Mouse (Mus musculus): ENCODE measurements around the gene Scaf1. TPM values are rescaled to one million over a fixed set of nuclear protein-coding genes. Genes with fewer than 3 reads are reported as not detected.

The Scaf1 gene
- polyA plus RNA-seq (2014; fragmentation: Nextera tagmentation; extraction: Ambion mirVana): 45.3 and 49.4 TPM in 2 replicates

DNA sequence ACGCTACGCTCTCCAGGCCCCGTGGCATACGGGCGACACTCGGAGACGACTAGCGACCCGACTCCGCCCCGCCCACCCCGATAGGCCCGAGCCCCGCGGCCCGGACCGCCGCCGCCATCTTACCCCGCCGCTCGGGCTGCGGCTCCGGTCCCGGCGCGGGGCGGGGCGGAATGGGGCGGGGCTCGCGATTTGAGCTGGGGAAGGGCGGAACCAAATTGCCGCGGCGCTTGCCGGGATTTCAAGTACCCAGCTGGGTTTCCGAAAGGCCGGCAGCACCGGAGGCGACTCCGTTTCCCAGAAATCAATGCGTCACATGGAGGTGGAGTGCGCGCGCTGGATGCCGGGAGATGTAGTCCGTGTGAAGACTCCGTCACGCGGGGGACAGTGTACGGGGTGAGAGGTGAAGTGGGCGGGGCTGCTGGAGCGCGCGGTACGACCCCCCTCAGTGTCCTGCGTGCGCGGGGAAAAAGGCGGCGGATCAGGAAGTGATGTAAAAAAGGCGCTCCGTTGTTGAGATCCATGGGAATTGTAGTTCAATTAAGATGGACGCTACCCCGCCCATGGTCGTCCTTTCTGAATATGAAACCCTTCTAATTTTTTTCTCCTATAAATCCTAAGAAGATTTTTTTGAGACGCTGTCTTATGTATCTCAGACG lies at the start of gene Scaf1:
Gene Scaf1, minus strand, starts transcription at position 407 of the 656 bp plus-strand sequence.
- Histone ChIP-seq H3K4me3 (ENCODE audit: low read depth, low read length) (peak within 1 kb of the TSS; percentile 99), H3K9ac (ENCODE audit: low read length) (peak within 1 kb of the TSS; percentile 96), H3K27ac (ENCODE audit: low read depth) (peak within 1 kb of the TSS; percentile 95), H3K4me1 (replicated peaks; ENCODE audit: control insufficient read depth, insufficient read depth, low read length) (peaks cover 18% of the 10 kb centered on the region), H3K9me3 (ENCODE audit: control insufficient read depth, low read length) (no peaks in the 10 kb centered on the region), H3K36me3 (ENCODE audit: control insufficient read depth, insufficient read depth, low read length) (peaks cover 30% of the 10 kb centered on the region), H3K4me2 (ENCODE audit: low read length) (peak within 1 kb of the TSS; percentile 64), H3K27me3 (replicated peaks; ENCODE audit: control insufficient read depth, insufficient read depth, low read length) (no peaks in the 10 kb centered on the region)
- peak; percentile 81 for ATAC-seq (replicated peaks; ENCODE audit: low FRiP score, low TSS enrichment, low read depth)
- WGBS: under 1% methylated on average over 69 of the region's 69 CpGs
- DNase-seq (ENCODE audit: low spot score): peak; percentile 98

DNA sequence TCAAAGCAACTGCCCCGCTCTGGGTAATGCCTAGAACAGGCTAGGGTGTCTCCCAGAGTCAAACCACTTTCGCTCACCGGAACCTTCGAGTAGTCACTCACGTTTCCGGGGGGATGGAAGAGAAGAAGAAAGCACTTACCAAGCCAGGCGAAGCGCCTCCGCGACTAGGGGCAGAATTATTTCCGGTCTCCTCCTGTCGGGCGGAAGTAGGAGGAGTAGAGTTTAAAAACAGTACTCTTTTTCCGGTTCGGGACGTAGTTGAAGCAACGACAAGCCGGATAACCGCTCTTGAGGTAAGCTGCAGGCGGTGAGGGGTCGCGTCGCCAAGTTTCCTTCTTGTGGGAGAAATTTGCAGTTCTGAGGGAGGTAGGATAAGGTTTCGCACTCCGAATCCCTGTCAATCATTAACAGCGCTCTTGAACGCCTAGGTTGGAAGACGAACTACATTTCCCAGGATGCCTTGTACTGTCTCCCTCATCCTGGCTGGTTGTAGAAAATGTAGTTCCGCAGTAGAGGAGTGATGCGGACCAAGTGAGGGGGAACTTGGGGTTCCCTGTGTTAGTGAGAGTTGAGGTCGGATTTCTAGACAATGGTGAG lies 46.2 kb upstream of the Scaf1 start, which contains the start of the genes Nosip and Prrg2:
Gene Nosip, plus strand, starts transcription at position 191 of the 597 bp plus-strand sequence.
Gene Prrg2, minus strand, starts transcription at position 439 of the 597 bp plus-strand sequence.
- Histone ChIP-seq H3K27me3 (replicated peaks; ENCODE audit: control insufficient read depth, insufficient read depth, low read length) (no peaks in the 10 kb centered on the region), H3K36me3 (ENCODE audit: control insufficient read depth, insufficient read depth, low read length) (no peaks in the 10 kb centered on the region), H3K4me2 (ENCODE audit: low read length) (peak within 1 kb of the TSS; percentile 48), H3K4me1 (replicated peaks; ENCODE audit: control insufficient read depth, insufficient read depth, low read length) (peaks cover 25% of the 10 kb centered on the region), H3K4me3 (ENCODE audit: low read depth, low read length) (peak within 1 kb of the TSS; percentile 82), H3K9me3 (ENCODE audit: control insufficient read depth, low read length) (no peaks in the 10 kb centered on the region), H3K9ac (ENCODE audit: low read length) (peak within 1 kb of the TSS; percentile 70), H3K27ac (ENCODE audit: low read depth) (peak within 1 kb of the TSS; percentile 86)
- WGBS: under 1% methylated on average over 31 of the region's 31 CpGs
- ATAC-seq (replicated peaks; ENCODE audit: low FRiP score, low TSS enrichment, low read depth) (peak; percentile 87), DNase-seq (ENCODE audit: low spot score) (peak; percentile 98)

DNA sequence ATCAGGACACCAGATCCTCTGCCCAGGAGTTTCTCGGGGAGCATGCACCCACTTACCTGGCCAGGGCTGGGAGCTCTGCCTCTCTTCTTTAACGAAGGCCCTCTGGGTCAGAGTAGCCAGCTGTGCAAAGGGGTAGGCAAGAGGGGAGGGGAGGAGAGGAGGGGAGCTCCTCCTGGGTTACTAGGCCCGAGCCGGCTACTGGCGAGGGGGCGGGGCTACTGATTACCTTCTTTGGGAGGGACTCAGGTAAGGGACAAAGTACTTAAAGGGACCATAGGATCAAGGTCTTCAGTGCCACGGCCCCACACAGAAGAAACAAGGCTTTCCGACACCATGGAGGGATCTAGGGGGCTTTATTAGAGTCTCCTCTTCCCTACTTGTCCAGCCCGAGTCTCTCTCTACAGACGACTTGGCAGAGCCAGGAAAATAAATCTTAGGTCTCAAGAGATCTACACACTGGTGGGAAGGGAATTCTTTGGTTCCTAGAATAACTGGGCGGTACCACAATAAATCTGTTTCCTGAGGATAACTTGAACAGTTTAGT lies 45.4 kb upstream of the Scaf1 start:
- ATAC-seq (replicated peaks; ENCODE audit: low FRiP score, low TSS enrichment, low read depth) (peak; percentile 33; the same call in 1 of the 2 replicates), DNase-seq (ENCODE audit: low spot score) (peak; percentile 74)
- peak overlapping the region; percentile 37 for H3K9ac ChIP-seq (ENCODE audit: low read length)
- H3K27me3 ChIP-seq (replicated peaks; ENCODE audit: control insufficient read depth, insufficient read depth, low read length): no peaks in the 10 kb centered on the region
- H3K27ac ChIP-seq (ENCODE audit: low read depth): peak overlapping the region; percentile 86
- WGBS: 15% methylated on average over 11 of the region's 11 CpGs
- H3K4me2 ChIP-seq (ENCODE audit: low read length): peak overlapping the region; percentile 48
- peak overlapping the region; percentile 82 for H3K4me3 ChIP-seq (ENCODE audit: low read depth, low read length)
- H3K9me3 ChIP-seq (ENCODE audit: control insufficient read depth, low read length): no peaks in the 10 kb centered on the region
- no peaks in the 10 kb centered on the region for H3K36me3 ChIP-seq (ENCODE audit: control insufficient read depth, insufficient read depth, low read length)
- peaks cover 25% of the 10 kb centered on the region for H3K4me1 ChIP-seq (replicated peaks; ENCODE audit: control insufficient read depth, insufficient read depth, low read length)

DNA sequence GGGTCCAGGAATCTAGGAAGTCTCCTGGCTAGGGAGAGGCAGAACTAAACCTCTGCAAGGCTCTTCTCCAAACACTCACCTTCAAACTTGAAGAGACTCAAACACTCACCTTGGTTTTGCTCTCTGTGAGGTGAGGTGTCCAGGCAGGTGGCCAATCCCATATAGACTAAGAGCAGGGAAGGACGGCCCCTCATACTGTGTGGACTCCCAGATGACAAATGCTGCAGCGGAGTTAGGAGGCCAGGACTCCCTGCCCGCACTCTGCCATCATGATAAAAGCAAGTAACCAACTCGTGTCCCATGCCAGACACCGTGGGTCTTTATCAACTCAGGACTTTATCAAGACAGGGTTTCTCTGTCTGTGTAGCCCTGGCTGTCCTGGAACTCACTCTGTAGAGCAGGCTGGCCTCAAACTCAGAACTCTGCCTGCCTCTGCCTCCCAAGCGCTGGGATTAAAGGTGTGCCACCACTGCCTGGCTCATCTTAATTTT lies 44.5 kb upstream of the Scaf1 start:
- peaks cover 25% of the 10 kb centered on the region for H3K4me1 ChIP-seq (replicated peaks; ENCODE audit: control insufficient read depth, insufficient read depth, low read length)
- no peak overlapping the region for H3K4me3 ChIP-seq (ENCODE audit: low read depth, low read length)
- peak overlapping the region; percentile 48; the same call in 1 of the 2 replicates for H3K4me2 ChIP-seq (ENCODE audit: low read length)
- H3K27ac ChIP-seq (ENCODE audit: low read depth): no peak overlapping the region
- ATAC-seq (replicated peaks; ENCODE audit: low FRiP score, low TSS enrichment, low read depth) (no peak), DNase-seq (ENCODE audit: low spot score) (no peak)
- no peaks in the 10 kb centered on the region for H3K27me3 ChIP-seq (replicated peaks; ENCODE audit: control insufficient read depth, insufficient read depth, low read length)
- no peak overlapping the region for H3K9ac ChIP-seq (ENCODE audit: low read length)
- H3K9me3 ChIP-seq (ENCODE audit: control insufficient read depth, low read length): no peaks in the 10 kb centered on the region
- WGBS: 87% methylated on average over 6 of the region's 6 CpGs
- no peaks in the 10 kb centered on the region for H3K36me3 ChIP-seq (ENCODE audit: control insufficient read depth, insufficient read depth, low read length)

DNA sequence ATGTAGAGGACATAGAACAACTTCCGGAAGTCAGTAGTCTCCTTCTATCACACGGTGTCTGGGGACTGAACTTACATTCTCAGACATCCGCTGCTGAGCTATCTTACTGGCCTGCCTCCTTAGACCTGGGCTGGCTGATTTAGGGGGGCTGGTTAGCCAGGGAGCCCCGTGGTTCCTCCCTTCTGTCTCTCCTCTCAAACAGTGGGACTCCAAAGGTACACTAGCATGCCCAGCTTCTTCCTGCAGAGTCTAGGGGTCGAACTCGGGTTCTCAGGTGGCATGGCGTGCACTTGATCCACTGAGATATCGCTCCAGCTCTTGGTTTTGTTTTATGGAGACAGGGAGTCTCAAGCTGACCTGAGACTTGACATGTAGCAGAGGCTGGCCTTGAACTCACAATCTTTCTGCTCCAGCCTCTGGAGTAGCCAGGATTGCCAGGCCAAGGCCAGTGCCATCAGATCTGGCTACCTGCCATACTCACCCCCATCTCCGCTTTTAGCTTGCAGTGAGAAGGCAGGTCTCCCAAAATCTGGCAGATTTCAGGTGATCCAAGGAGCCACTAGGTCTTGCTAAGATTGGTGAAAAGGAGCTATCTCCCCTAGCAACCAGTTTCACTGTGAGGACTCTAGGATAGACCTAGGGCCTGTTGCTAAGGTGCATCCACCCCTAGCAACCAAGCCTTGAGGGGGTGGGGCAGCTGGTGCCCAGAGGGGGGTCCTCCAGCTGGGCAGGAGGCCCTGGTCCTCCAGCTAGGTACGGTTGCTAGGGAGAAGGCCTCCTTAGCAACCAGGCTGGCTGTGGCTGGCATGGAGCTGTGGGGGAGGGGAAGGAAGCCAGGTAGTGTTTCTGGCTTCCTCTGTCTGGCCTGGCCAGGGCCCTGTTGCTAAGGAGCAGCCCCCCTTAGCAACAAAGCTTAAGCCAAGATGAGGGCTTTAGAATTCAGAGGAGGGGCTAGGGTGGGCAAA lies 42.7 kb upstream of the Scaf1 start:
- Histone ChIP-seq H3K4me2 (ENCODE audit: low read length) (peak overlapping the region; percentile 0; the same call in 1 of the 2 replicates), H3K4me3 (ENCODE audit: low read depth, low read length) (no peak overlapping the region), H3K9me3 (ENCODE audit: control insufficient read depth, low read length) (no peaks in the 10 kb centered on the region), H3K4me1 (replicated peaks; ENCODE audit: control insufficient read depth, insufficient read depth, low read length) (peaks cover 22% of the 10 kb centered on the region), H3K27me3 (replicated peaks; ENCODE audit: control insufficient read depth, insufficient read depth, low read length) (no peaks in the 10 kb centered on the region), H3K36me3 (ENCODE audit: control insufficient read depth, insufficient read depth, low read length) (no peaks in the 10 kb centered on the region), H3K9ac (ENCODE audit: low read length) (no peak overlapping the region), H3K27ac (ENCODE audit: low read depth) (peak overlapping the region; percentile 47)
- 75% methylated on average over 10 of the region's 10 CpGs for WGBS
- ATAC-seq (replicated peaks; ENCODE audit: low FRiP score, low TSS enrichment, low read depth) (no peak), DNase-seq (ENCODE audit: low spot score) (no peak)

DNA sequence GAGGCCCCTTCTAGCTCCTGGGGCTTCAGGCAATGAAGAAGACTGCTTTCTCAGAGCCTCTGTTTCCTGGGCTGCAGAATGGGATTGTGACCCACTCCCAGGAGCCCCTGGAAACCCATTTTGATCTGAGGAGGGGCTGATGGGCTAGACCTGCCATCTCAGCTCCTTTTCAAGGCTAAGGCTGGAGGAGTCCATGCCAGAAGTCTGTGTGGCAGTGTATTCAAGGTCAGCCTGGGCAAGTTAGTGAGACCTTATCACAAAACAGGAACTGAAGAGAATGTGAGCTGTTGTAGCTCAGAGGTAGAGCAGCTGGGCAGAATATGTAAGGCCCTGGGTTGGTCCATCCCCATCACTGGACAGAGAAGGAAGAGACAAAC lies 40.8 kb upstream of the Scaf1 start:
- DNase-seq (ENCODE audit: low spot score) (no peak), ATAC-seq (replicated peaks; ENCODE audit: low FRiP score, low TSS enrichment, low read depth) (no peak)

DNA sequence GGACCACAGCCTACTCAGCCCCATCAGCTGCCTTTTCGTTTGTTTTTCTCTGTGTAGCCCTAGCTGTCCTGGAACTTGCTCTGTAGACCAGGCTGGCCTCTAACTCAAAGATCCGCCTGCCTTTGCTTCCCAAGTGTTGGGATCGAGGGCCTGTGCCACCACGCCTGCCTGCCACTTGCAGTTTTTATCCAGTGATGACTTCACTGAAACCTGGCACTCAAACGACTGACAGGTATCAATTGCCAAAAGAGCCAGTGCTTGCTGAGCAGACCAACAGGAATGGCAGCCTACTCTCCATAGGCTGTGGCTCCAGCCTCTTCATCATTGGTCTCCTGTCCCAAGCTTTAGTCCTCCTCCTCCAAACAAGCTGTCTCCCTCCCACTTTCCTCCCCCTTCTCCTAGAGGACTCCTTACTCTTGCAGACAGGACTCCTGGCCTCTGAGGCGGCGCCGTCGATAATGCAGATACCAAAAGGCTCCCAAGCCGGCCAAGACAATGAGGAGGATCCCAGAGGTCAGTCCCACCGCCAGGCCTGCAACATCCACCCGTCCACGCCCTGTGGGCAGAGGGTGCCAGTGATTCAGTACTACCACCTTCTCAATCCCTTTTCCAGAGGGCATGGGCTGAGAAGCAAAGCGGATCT lies 40.3 kb upstream of the Scaf1 start:
- no peaks in the 10 kb centered on the region for H3K27me3 ChIP-seq (replicated peaks; ENCODE audit: control insufficient read depth, insufficient read depth, low read length)
- no peak overlapping the region for H3K27ac ChIP-seq (ENCODE audit: low read depth)
- no peak overlapping the region for H3K4me2 ChIP-seq (ENCODE audit: low read length)
- no peaks in the 10 kb centered on the region for H3K9me3 ChIP-seq (ENCODE audit: control insufficient read depth, low read length)
- 66% methylated on average over 14 of the region's 14 CpGs for WGBS
- H3K36me3 ChIP-seq (ENCODE audit: control insufficient read depth, insufficient read depth, low read length): no peaks in the 10 kb centered on the region
- ATAC-seq (replicated peaks; ENCODE audit: low FRiP score, low TSS enrichment, low read depth) (no peak), DNase-seq (ENCODE audit: low spot score) (no peak)
- no peak overlapping the region for H3K4me3 ChIP-seq (ENCODE audit: low read depth, low read length)
- no peak overlapping the region for H3K9ac ChIP-seq (ENCODE audit: low read length)
- H3K4me1 ChIP-seq (replicated peaks; ENCODE audit: control insufficient read depth, insufficient read depth, low read length): peaks cover 17% of the 10 kb centered on the region

More for the DNA sequence above, 40.8 kb upstream of the Scaf1 start:
- H3K4me2 ChIP-seq (ENCODE audit: low read length): no peak overlapping the region
- H3K9me3 ChIP-seq (ENCODE audit: control insufficient read depth, low read length): no peaks in the 10 kb centered on the region
- H3K27ac ChIP-seq (ENCODE audit: low read depth): no peak overlapping the region
- H3K4me3 ChIP-seq (ENCODE audit: low read depth, low read length): no peak overlapping the region
- no peaks in the 10 kb centered on the region for H3K36me3 ChIP-seq (ENCODE audit: control insufficient read depth, insufficient read depth, low read length)
- H3K27me3 ChIP-seq (replicated peaks; ENCODE audit: control insufficient read depth, insufficient read depth, low read length): no peaks in the 10 kb centered on the region
- H3K9ac ChIP-seq (ENCODE audit: low read length): no peak overlapping the region
- H3K4me1 ChIP-seq (replicated peaks; ENCODE audit: control insufficient read depth, insufficient read depth, low read length): peaks cover 18% of the 10 kb centered on the region

Data from intestine, embryonic 14.5 days (tissue).